Mouse (Mus musculus) left cerebral cortex, postnatal 25 days (tissue): Measurements from ENCODE around the gene Def6. TPM values are rescaled to one million over a fixed set of nuclear protein-coding genes. Genes with fewer than 3 reads are reported as not detected.

ENCODE experiments used
- DNase-seq, 2 experiments: peaks; one replicate each; pipeline ENCODE4 v3.0.0; 2022; ENCODE audit warnings: low spot score in 2 of 2, mixed read lengths in 1 of 2
- intact Hi-C: fragments of 180-260 bp; cut with DNase I; formaldehyde crosslinking; loops from one replicate; pipeline ENCODE4 v1.15.1; 2025
- total RNA-seq, 2 experiments: library from RNA; stranded (reverse); gene quantifications; 2 replicates each; pipeline ENCODE4 v1.2.3; 2021

The Def6 gene
- 1 to 10 TPM; 2.9 to 3.1 TPM for total RNA-seq

- DNase-seq = peak; percentile 27 to 35
- intact Hi-C loops = loop anchor here (5.0 kb wide), 1 partner anchor 105 kb away; the partner anchor contains the start of gene Fance
Measured at GRCm38 (mm10) chr17:28207591-28208313, at the start of gene Def6. Def6 (plus strand) TSS chr17:28207778.

- intact Hi-C loops = loop anchor here (5.0 kb wide), 1 partner anchor 168 kb away; no protein-coding TSS in a partner anchor
- DNase-seq = no peak
Measured at GRCm38 (mm10) chr17:28160361-28160760, 47.2 kb upstream of the Def6 start.

GRCm38 (mm10) chr17:28161310-28161881, 46.2 kb upstream of the Def6 start:
- intact Hi-C loops = loop anchor here (5.0 kb wide), 1 partner anchor 169 kb away; no protein-coding TSS in a partner anchor

GRCm38 (mm10) chr17:28163666-28164065, 43.9 kb upstream of the Def6 start:
- peak; percentile 67 to 76 for DNase-seq
- intact Hi-C loops = loop anchor here (1.0 to 5.0 kb wide), 2 partner anchors 78 to 171 kb away; no protein-coding TSS in a partner anchor

More at GRCm38 (mm10) chr17:28161310-28161881, 46.2 kb upstream of the Def6 start:
- DNase-seq = no peak

GRCm38 (mm10) chr17:28170460-28171305, 36.9 kb upstream of the Def6 start:
- peak in 1 of 2 experiments; percentile 82 for DNase-seq
- intact Hi-C loops = no loop called here

- DNase-seq = no peak
- intact Hi-C loops = no loop called here
Measured at GRCm38 (mm10) chr17:28172690-28173089, 34.9 kb upstream of the Def6 start.

GRCm38 (mm10) chr17:28176775-28177539, 30.6 kb upstream of the Def6 start, which contains the start of gene Zfp523:
Zfp523 (plus strand) TSS chr17:28177129.
- DNase-seq = peak; percentile 92 to 95
- intact Hi-C loops = no loop called here

- intact Hi-C loops = no loop called here
- DNase-seq = no peak
Measured at GRCm38 (mm10) chr17:28177540-28178046, 30.0 kb upstream of the Def6 start.

GRCm38 (mm10) chr17:28180331-28180730, 27.2 kb upstream of the Def6 start:
- no peak for DNase-seq
- intact Hi-C loops = no loop called here

- intact Hi-C loops = no loop called here
- DNase-seq = no peak
Measured at GRCm38 (mm10) chr17:28180783-28181544, 26.6 kb upstream of the Def6 start.

GRCm38 (mm10) chr17:28184971-28185638, 22.5 kb upstream of the Def6 start:
- no peak for DNase-seq
- intact Hi-C loops = no loop called here

GRCm38 (mm10) chr17:28188313-28188712, 19.3 kb upstream of the Def6 start:
- DNase-seq = no peak
- intact Hi-C loops = no loop called here

GRCm38 (mm10) chr17:28192754-28193153, 14.8 kb upstream of the Def6 start:
- no peak for DNase-seq
- intact Hi-C loops = no loop called here

- peak in 1 of 2 experiments; percentile 34 for DNase-seq
- intact Hi-C loops = no loop called here
Measured at GRCm38 (mm10) chr17:28193559-28193958, 14.0 kb upstream of the Def6 start.

GRCm38 (mm10) chr17:28195033-28195432, 12.5 kb upstream of the Def6 start:
- DNase-seq = no peak
- intact Hi-C loops = no loop called here

GRCm38 (mm10) chr17:28197646-28198045, 9.9 kb upstream of the Def6 start:
- intact Hi-C loops = no loop called here
- no peak for DNase-seq

- DNase-seq = no peak
- intact Hi-C loops = no loop called here
Measured at GRCm38 (mm10) chr17:28201982-28202381, 5.6 kb upstream of the Def6 start.
